Mouse (Mus musculus) mouse embryonic stem cell (cell line): Measurements from ENCODE around the gene Col5a1.

ENCODE experiments used
- in situ Hi-C, 2 experiments: fragments of 300-500 bp; cut with MboI; formaldehyde crosslinking; loops; 1 replicate in 1 of 2; 3 replicates in 1 of 2; pipeline ENCODE4 v1.14.3; 2019 to 2020; ENCODE audit warnings: low sequenced_read_pairs in 2 of 2, low pct_unique_long_range_greater_than_20kb in 1 of 2, mixed read lengths in 1 of 2; ENCODE audit not compliant: unreplicated experiment in 1 of 2

The Col5a1 gene

DNA sequence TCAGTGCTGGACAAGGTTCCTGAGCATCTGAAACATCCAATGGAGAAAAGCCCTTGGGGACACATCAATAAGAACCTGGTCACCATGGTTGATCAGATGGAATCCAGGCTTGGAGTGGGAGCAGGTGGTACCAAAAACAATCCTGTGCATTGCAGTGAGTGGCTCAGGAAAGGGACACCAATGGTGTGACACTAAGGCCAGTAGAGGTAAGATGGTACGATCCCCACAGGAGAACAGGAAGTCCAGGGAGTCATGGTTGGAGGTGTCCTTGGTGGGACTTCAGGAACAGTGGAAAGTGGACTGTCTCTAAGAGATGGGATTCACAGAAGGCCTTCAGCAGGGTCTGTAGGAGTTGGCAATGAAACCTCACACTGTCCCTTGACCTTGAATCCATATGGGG is 154.2 kb downstream of the Col5a1 start:
- in situ Hi-C loops: no loop called here

DNA sequence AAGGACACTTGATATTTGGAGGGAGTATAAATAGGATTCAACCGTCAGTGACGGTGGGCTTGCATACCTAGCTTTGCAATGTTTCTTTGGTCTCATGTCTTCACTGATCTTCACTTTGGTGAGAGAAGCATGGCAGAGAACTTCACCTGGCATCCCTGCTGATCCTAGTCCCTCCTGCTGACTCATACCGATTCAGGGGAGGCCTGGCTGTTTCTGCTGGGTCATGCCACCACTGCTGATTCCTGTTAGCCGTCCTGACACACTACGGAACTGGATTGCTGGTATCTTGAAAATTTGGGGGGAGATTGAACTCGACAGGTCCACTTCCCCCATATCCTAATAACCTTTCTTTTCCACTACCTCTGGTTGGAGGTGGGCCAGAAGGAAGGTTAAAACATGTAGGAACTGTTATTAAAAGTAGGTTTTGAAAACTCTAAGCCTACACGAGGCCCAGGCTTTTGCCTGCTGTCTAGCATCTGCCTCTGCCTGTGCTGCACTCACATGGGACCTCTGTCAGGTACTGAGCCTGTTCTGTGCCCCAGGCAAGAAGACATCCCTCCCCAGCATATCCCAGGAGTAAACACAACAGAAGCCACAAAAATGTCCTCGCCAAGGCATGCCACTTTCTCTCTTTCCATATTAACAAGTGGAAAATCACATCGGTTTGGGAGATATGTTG is 158.8 kb downstream of the Col5a1 start:
- in situ Hi-C loops: no loop called here

DNA sequence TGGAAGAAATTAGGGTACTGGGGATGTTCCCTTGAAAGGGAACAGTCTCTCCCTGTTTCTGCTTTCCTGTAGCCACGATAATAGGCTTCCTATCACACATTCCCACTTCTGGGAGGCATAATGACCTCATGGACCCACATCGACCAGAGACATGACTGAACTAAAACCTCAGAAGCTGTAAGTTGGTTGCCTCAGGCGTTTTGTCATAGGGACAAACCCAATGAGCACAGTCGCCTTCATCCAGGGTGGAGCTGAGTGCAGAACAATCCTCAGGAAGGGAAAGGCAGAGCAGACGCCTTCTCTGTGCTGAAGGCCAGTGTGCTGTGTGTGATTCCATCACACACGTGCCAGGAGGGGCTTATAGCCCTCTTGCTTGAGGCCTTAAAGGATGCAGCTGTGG is 160.1 kb downstream of the Col5a1 start:
- in situ Hi-C loops: no loop called here

DNA sequence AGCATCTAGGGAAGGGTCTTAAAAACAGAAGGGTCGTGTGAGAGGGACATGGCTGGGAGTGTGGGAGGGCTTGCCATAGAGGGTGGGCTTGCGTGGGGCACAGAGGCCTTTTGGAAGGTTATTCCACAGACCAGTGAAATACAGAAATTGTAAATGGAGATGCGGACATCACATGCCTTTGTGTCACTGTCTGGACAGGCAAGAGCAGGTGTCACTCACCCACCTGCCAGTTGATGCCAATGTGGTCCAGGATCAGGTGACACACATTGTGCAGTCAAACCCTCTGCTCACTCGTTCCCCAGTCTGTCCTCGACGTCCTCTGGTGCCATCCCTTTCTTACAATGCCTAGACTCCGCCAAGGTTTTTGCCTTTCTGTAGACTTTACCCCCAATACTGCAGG is 160.9 kb downstream of the Col5a1 start:
- in situ Hi-C loops: no loop called here

DNA sequence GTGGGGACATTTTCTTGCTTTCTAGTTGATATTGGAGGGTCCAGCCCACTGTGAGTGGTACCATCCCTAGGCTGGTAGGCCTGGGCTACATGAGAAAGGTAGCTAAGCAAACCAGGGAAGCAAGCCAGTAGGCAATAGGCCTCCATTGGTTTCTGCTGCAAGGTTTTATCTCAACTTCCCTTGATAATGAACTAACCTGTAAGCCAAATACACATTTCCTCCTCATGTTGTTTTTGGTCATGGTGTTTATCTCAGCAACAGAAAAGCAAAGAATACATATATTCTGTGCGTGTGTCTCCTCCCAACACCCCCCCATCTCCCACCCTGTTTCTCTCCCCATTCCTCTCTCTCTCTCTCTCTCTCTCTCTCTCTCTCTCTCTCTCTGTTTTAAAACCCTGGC is 173.7 kb downstream of the Col5a1 start:
- in situ Hi-C loops: no loop called here

DNA sequence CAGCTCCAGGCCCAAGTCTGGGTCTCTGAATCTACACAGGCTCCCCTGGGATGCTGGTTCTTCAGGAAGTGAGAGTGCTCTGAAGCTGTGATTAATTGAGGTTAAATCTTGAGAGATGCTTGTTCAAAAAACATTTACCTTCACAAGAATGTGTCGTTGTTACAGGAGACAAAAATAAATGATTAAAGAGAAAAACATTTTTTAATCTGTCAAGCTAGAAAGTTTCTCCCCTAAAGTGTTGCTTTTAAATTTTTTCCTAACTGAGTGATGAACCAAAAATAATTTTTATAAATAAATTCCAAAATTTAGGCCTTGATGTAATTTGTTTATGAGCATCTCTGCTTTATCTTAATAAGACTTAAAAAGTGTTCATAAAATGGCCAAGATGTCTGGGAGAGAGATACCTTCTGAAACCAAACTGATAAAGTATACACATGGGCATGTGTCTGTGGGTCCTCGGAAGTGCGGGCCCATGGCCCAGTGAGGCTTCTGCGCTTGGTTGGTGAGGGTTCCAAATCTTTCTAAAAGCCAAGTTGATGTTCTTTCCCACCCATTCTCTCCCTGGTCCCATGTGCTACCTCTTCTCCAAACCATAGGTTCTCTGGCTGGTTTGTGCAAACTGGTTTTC is 177.6 kb downstream of the Col5a1 start:
- in situ Hi-C loops: no loop called here

DNA sequence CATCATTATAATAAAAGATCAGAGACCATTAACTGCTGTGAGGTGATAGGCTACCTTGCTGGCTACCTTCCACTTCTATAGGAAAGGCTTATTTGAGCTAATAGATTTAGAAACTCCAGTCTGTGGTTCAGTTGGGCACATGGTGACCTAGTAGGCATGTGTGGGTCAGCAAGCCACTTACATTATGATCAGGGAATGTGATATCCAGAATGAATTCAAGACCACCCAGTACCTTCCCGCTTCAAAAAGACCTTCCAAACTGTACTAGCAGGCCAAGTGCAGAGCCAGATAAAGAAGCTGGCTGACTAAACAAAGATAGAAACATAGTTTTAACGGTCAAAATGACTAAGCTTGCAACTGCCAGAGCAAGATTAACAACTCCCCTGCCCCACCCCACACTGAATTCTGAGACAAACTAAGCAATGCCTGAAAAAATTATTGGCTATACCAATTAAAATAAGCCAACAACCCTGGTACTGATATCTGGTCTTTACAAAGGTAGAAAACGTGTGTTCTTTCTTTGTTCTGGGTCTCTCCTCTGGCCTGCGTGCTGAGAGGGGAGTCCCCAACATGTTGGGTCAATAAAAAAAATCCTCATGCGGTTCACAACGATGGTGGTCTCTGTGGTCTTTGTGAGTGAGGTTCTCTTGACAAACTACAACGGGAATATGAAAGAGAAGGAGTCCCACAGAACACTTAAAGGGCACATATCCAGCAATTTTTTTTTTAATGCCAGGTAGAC is 178.3 kb downstream of the Col5a1 start:
- in situ Hi-C loops: no loop called here

DNA sequence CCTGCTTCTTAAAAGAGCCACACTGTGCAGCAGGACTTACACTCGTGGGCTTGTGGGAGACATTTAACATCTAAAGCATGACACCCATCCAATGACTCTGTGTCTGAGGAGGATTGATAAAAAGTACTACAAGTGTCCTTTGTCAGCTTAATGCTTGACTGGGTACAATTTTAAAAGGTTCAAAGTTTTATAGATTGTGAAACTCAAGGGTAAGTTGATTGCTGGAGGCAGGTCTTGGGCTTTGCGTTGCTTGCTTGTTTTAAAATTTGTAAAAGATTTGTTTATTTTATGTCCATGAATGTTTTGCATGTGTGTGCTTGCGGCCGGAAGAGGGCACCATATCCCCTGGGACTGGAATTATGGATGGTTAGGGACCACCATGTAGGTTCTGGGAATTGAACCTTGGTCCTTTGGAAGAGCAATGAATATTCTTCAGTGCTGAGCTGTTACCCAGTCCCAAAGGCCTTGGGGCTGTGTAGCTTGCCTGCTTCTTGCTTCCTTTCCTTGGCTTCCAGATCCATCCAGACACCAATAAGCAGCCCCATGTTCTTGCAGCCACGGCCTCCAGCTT is 178.9 kb downstream of the Col5a1 start:
- in situ Hi-C loops: no loop called here

DNA sequence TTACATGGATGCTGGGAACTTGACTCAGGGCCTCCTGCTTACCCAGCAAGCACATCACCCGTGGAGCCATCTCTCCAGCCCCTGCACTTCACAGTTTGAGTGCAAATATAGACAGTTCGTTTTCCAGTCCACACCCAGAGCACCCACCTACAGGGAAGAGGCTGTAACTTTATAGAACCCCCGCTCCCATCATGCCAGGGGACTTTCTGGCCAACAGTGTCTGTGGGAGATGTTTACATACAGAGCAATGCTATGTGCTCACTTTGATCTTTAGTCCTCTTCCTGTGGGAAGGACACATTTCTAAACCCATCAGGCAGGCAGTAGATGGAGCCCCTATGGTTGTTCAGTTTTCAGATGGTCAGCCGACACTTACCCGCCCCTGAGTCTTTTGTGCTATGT is 180.5 kb downstream of the Col5a1 start:
- in situ Hi-C loops: no loop called here

DNA sequence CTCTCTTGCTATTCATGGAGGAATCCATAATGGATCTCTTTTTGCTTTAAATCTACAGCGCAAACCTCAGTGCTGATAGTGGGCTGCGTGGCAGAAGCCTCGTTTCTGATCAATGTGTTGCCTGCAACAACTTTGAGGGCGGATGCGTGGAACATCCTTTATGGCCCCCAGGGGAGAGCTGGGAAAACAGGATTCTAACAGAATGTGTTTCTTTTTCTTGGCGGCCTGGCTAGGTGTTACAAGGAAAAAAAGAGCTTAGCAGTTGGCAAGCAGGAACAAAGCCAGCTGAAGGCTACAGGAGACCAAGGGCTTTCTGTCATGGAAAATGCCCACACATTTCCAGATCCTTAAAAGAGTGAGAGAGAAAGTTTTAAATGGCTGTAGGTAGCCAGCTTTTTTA is 180.9 kb downstream of the Col5a1 start:
- in situ Hi-C loops: no loop called here

DNA sequence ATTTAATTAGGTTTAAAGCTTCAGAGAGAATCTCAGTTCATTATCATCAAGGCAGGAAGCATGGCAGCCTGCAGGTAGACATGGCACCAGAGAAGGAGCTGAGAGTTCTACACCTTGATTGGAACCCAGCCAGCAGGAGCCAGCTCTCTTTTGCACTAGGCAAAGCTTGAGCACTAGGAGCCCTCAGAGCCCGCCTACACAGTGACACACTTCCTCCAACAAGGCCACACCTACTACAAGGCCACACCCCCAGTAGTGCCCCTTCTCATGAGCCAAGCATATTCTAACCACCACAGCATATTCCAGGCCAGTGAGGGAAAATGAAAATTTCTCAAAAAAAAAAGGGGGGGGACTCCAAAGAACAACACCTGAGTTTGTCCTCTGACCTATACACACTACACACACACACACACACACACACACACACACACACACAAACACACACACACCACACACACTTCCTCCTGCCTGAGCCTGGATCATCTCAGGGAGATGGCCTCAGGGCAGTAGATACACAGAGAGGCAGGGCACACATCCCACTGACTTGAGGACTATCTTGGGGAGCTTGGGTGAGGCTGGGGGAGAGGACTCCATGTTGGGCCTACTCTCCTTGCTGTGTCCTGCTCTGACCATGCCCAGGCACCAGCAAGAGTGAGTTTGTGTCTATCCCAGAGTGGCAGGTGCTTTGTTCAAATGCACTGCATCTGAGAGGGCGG is 181.8 kb downstream of the Col5a1 start:
- in situ Hi-C loops: no loop called here

DNA sequence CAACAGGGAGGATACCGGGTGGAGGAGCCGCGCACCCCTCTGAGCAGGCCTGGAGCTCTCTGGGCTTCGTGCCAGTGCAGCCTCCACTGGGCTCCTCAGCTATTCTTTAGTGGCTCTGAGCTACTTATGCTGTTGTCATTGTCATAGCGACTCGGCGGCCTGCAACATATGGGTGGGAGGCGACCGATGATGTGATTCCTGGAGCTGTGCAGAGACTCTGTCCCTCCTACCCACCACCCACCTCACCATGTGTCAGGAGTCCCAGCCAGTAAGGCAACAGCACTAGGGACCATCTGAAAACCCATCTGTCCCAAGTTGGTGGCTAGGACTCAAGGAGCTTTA is 182.3 kb downstream of the Col5a1 start:
- in situ Hi-C loops: no loop called here

DNA sequence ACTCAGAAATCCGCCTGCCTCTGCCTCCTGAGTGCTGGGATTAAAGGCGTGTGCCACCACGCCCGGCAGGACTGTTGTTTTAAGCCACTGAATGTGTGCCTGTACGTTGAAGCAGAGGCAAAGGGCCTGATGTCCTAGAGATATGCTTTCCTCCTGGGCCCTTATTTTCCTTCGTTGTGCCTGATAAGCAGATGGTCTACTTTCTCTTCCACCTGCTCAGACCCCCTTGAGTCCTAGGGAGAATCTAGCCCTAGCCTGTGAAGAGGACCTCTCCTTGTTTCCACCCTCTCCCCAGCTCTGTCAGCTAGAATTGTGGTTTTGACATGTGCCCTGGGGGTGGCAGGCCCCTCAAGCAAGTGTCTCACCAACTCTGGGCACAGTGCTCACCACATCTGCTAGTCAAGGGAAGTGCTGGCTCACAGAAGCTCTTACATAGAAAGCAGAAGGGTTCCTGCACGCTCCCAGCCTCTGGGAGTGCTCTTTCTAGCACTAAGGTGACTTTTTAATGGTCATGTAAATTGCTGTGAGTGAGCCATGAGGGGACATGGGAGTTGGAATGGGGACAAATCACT is 189.5 kb downstream of the Col5a1 start:
- in situ Hi-C loops: no loop called here

DNA sequence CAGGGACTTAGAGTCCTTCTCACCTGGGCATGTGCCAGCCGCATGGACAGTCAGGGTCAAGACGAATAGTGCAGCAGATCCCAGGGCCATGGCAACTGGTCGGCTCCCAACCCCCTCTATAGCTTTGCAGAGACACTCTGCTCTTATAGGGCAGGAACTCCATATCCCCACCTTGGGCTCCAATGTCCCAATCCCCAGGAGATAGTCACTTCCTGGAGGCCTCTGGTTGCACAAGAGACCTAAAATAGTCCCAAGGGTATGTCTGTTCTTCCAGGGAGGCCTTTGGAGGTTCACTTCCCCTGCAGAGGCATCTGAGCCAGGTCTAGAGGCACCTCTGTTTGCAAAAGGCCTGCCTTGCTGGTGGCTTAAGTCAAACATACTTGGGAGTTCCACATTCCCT is 198.5 kb downstream of the Col5a1 start, which contains the start of gene Fcnb:
Gene Fcnb (minus strand): TSS at position 118 of the 400 bp plus-strand sequence.
- in situ Hi-C loops: no loop called here

DNA sequence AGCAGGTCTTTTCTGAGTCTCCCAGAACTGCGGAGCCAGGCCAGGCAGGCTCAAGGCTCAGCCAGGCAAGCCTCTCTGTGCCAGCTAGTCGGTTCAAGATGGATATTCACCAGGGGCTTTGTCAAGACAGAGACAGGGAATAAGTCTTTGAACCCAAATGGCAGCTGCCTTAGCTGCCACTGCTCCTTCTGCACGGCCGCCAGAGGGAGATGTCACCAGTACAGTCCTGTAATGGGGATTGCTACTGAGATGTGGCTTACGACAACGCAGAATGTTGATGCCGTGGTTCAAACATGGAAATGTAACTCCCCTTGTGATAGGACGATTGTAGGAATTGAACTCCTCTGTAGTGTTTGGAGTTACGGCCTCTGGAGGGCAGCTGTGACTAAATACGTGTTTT is 199.9 kb downstream of the Col5a1 start:
- in situ Hi-C loops: no loop called here

DNA sequence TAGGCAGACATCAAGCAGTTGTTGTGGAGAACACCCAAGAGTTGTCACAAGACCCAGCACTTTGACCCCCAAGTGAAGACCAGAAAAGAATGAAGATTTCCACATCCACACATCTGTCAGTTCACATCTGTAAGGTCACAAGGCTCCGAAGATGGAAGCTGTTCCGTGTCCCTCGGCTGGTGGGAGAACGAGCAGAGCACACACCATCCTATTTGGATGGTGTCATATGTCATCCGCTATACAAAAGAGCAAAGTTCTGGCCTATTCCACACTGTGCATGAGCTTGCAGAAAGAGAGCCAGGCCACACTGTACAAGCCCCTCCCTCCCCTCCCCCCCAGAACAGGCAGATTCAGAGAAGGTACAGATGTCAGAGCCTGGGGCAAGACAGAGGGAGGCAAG is 202.9 kb downstream of the Col5a1 start:
- in situ Hi-C loops: no loop called here
